Mouse (Mus musculus) kidney, adult 2 months (tissue): ENCODE measurements around the gene Cers5.

Experiments used
- CTCF ChIP-seq: fragments of 200-500 bp; conservative IDR thresholded peaks from 2 replicates; pipeline ENCODE4 v1.5.1; 2011; ENCODE audit warnings: low read depth, mild to moderate bottlenecking, control low read depth, low read length, moderate library complexity, mixed read lengths; ENCODE audit not compliant: insufficient read depth, insufficient read length
- POLR2A ChIP-seq: fragments of 200-500 bp; IDR thresholded peaks from one replicate; pipeline ENCODE4 v1.6.1; 2011; ENCODE audit warnings: low read depth, low read length, control low read depth

GRCm38 (mm10) chr15:99796066-99796465 lies 23.4 kb upstream of the Cers5 start:
- TF ChIP-seq CTCF (peak; percentile 43), POLR2A (no peak)
